Mouse (Mus musculus): ENCODE results near the gene Galnt16. TPM values are rescaled to one million over a fixed set of nuclear protein-coding genes. Genes with fewer than 3 reads are reported as not detected.

Galnt16 gene
- total RNA-seq, 1 experiment from 2014 or later = 8.0 TPM

DNA sequence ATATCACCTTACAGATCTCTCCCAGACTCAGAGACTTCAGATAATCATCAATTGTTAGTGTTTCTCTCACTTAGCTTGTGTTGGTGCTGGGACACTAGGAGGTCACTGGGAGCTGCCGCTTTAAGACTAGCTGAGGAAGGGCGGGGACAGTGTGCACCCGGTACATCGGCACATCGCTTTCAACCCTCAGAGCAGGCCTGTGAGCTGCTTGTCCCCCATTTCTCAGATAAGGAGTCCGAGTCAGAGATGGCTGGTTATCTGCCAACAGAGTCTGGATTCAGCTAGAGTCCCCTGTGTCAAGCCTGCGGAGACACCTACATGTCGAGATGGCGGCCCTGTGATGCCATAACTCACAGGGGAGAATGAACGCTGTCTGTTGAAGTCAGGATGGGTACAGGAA, 13.5 kb downstream of the Galnt16 start:
- no peak for DNase-seq

DNA sequence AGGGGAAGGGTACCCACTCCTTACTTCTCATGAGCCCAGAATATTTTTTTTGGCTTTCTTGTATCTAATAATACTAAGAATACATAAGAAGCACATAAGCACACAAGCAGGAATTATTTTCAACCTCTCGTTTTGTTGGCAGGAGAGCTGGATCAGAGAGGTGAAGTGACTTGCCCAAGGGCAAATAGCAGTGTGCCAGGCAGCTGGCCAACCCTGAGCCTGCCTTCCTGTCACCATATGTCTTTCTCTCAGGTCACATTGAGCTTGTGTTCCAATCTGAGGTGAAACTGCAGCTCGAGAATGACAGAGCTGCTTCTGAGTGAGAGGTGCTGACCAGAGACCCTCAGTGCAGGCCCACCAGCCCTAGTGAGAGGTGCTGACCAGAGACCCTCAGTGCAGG, 15.8 kb downstream of the Galnt16 start:
- peak; percentile 44 for DNase-seq

DNA sequence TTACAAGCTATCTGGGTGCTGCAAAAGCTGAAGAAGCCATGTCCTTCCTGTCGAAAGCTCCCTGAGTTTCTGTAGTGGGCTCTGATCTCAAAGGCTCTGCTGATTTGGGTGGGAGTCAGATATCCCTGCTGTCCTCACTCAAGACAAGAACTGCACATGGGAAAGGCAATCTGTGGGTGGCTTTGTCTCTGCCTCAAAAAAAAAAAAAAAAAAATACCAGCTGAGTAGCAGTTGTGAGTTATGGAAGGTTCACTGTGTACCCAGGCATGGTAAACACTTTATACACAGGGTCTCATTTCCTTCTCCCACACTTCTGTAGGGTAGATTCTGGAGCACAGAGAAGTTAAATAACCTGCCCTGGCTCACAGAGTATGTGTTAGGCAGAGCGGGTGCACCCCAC, 19.2 kb downstream of the Galnt16 start:
- DNase-seq = no peak

DNA sequence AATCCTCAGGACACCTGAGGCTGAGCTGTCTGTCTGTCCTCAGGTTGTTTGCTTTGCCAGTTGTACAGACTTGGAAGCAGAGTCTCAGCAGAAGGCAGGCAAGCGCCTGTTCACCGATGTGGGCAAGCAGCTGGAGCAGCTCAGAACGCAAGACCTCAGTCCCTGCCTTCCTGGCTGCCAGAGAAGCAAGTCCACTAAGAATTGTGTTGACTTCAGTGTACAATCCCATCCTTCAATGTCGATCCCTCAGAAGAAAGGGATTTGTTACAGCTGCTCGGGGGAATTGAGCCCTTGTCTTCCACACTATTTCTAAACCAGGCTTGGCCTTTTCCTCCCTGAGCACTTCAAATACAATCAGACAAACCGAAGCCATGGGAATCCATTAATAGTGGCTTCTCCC, 20.2 kb downstream of the Galnt16 start:
- no peak for DNase-seq

DNA sequence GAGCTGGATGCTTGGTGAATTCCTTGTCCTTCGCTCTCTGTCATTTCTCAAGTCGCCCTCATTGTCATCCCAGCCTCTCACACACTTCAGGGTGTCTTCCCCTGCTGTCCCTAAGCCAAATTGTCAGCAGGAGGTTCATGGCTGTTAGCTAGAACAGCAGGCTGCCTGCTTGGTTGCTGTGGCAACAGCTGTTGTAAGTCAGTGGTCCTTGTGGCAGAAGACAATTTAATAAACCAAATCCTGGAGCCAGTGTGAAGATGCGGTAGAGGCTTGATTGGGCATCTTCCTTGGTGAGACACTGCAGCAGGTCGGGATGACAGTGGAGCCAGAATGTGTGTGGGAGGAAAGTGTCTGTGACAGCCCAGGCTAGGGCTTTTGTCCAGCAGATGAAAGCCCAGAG, 27.2 kb downstream of the Galnt16 start:
- DNase-seq = no peak

DNA sequence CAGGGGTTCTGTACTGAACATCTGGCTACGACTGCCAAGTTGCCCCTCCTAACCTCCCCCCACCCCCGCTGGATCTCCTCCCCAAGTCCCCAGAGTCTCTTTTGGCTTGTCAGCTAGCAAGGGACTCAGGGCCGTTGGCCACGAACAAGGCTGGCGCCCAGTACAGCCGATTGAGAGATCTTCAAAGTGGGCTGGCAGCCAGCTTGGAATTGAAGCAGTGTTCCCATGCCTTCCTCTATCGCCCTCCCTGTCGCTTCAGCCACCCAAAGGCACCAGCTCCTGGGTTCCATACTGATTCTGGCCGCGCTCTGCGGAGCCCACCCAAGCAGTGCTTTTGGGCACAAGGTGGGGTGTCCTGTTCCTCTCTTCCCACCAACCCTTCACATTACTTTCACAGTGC, 31.6 kb downstream of the Galnt16 start:
- peak; percentile 61 for DNase-seq

DNA sequence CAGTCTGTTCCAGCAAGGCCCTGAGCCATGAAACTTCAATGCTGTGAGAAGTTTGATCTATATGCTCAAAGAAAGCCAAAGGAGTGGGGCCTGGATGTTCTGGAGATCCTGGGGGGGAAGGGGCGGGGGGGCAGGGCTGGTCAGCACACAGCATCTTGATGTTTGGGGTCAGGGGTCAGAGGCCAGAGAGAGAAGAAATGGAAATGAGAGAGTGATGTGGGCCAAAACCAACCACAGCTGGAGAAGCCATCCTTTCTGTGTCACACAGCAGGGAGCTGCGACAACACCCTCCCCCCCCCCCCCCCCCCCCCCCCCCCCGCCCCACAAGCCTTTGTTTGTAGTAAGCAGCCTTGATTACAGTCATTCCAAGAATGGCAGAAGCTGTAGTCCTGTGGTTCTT, 35.1 kb downstream of the Galnt16 start:
- no peak for DNase-seq

DNA sequence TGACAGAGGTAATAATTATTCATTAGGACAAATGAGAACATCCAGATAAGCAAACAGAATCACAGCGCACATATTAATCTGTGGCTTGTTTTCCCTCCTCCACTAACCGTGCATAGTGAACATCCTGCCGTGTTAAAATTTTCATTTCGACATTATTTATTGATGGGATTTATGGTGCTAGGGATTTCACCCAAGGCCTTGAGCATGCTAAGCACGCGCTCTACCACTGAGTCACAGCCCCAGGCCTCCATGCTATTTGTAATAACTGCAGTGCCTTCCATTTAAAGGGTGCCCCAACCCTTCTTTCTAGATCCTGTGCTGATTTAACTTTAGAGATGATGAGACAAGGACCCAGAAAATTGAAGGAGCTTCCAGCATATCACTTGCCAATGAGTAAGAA, 36.2 kb downstream of the Galnt16 start:
- DNase-seq = no peak

DNA sequence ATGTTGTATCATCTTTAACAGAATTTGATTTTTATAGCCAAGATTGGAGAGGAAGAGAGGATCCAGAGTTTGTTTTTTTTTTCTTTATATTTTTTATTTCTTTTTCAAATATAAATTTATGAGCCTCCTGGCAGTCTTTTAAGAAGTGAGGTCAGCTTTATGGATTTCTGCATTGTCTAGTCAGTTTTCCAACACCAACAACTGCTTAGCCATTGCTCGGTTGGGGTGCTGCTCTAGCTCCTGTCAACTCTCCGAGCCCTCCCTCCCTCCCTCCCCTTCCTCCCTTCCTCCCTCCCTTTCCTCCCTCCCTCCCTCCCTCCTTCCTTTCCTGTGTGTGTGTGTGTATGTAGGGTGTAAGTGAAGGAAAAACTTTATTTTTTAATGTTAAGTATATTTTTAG, 43.8 kb downstream of the Galnt16 start:
- no peak for DNase-seq

DNA sequence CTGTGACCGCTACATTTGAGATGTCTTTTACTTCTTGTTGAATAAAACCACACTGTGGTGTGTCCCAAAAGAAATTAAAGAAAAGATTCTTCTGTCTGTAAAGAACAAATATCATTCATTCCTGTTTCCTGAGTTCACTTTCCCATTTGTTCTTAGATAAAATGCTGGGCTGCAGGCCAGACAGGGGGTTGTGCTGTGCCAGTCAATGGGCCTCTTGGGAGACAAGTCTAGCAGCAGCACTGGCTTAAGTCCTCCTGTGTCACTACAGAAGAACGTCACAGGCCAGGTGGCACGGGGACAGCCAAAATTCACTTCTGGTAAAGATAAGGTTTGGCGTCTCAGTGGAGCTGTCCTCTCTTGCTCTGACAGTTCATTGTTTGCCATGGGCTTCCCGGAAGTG, 44.7 kb downstream of the Galnt16 start:
- peak; percentile 14 for DNase-seq

DNA sequence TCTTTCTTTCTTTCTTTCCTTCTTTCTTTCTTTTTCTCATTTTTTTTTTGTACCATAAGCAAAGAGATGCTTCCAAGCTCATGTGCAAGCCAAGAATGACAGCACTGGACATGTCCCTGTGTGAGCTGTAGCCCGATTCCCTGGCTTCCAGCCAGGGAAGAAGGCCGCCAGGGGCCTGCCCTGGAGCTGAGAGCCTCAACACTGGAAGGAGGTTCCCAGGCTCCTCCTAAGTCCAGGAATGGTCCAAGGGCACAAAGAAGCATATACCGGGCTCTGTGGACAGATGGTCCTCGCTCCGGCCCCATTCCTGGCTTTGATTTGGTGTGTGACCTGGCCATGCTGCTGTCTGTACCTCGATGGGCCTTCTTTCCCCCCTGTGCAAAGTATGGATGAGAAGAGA, 46.9 kb downstream of the Galnt16 start:
- DNase-seq = no peak

DNA sequence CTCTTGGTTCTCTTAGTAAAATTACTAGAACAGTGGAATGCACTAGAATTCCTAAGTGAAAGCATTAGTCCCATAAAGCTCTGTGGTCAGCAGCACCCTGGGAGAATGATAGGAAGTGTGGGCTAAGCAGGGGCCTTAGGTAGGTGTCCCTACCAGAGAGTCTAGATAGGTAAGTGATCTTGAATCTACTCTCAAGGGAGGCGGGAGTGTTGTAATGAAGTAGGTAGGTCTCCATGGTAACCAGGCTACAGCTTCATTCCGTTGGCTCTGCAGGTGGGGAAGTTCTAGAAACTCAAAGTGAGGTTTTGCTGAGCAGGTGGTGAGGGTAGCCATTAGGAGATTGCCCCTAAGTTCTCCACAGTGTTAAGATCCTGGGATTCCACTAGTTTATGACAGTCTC, 47.7 kb downstream of the Galnt16 start:
- no peak for DNase-seq

DNA sequence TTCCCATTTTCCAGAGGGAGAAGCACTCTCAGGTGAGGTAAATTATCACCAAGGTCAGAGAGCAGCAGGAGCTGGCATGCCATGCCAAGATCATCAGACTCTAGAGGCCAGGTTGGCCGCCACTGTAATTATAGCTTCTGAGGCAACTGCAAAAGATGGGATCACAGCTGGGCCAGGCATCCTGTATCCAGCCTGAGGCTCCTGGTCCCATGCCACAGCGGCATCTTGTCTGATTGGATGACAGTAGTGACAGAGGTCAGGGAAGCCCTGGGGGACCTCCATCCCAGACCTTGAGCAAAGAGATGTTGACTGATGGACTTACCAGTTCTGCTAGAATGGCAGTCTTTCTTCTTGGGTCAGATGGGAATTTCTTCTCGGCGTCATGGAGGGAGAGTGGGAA, 48.4 kb downstream of the Galnt16 start:
- no peak for DNase-seq

DNA sequence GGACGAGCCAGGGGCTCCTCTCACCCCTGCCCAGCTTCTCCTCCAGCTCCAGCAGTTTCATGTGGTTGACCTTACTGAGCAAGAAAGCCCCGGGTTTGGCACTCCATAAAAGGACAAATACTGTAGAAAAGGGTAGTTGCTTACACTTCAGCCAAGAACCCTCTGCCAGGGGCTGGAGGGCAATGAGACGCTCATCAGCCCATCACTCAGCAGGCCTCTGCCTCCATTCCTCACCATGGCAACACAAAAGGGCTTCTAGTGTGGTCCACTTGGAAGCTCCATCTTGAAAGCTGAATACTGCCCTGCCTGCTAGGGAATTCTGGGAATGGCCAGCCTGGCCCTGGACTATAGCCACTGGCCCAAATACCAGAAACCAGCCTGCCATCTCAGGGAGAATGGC, 49.3 kb downstream of the Galnt16 start:
- DNase-seq = no peak

DNA sequence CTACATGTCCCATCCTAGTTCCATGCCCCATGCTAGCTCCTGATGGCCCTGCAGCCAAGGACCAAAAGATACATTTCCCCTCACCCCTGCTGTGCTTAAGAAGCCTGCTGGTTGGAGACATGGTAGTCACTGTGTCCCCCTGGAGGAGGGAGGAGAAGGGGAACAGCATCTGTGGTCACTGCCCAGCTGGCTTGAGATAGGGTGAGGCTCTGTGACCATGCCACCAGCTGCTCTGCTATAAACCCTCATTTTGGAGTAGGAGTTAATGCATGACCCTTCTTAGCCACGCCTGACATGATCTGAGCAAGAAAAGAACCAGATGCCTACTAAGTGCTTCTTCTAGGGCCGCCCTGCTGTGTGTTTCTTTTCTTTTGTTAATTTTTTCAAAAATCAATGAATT, 51.5 kb downstream of the Galnt16 start:
- DNase-seq = no peak

DNA sequence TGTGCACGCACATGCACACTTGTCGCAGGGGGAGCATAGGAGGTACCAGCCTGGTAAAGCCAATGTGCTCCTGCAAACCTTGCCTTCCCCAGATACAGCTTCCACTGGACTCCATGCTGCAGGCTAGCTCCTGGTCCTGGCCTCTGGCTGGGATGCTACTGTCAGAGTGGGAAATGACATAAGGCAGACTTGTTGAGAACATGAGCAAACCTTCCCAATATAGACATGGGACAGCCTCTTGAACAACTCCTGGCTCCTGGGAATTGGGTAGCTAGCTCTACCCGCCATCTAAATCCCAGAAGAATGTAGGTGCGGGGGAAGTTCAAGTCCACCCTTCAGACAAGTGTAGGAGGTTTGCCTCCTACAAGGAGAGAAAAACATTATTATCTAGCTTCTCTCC, 56.2 kb downstream of the Galnt16 start:
- DNase-seq = no peak

DNA sequence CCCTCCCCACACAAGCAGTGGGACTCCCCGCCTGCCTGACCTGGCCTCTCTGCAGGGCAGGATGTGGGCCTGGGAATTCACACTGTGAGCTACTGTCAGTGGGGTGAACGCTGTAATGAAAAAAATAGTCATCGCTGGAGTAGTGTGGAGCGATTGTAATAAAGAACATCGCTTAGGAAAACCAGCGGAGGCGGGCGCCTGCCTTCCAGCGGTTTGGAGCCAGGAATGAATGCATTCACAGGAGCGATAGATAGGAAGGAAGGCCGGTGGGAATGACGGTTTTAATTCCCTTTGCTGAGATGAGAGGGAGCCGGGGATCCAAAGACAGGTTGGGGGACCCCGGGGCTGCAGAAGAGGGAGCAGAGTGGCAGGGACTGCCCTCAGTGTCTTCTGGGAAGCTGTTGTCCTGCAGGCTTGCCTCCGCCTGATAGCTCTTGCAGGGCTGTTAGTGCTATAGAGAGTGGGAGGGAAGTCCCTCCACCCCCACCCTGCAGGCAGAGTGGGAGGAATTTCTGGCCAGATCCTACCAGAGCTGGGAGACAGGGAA, 56.8 kb downstream of the Galnt16 start:
- no peak for DNase-seq

DNA sequence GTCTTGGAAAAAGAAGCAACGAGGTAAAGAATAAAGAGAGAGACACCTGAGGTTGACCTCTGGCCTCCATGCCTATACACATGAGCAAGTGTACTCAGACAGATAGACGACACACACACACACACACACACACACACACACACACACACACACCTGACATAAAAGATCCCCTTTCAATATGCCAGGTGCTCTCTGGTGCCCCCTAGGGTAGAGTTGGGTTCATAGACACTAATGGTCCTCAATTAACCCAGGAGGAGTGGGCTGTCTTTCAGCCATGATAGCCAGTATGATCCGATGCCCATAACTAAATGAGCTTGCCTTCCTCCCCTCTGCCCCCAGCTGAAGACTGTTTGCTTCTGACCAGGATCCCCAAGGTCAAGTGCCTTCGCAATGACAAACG, 59.0 kb downstream of the Galnt16 start:
- peak; percentile 46 for DNase-seq

DNA sequence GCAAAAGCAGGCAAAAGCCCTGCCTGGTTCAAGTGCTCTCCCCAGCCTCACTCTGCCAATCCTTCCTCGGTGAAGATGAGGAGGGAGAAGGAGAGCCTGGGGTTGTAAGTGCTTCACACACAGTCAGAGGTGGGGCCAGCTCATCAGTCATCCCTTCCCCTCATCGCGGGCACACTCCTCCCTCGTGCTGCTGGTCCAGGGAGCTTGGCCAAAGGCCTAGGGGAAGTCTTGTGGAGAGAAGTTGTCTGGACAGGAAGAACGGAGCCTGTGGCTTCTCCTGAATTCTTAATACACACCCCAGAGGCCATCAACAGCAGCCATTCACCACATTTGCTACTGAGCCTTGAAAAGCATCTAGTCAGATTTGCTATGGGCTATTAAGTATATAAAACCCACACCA, 63.3 kb downstream of the Galnt16 start:
- DNase-seq = no peak

DNA sequence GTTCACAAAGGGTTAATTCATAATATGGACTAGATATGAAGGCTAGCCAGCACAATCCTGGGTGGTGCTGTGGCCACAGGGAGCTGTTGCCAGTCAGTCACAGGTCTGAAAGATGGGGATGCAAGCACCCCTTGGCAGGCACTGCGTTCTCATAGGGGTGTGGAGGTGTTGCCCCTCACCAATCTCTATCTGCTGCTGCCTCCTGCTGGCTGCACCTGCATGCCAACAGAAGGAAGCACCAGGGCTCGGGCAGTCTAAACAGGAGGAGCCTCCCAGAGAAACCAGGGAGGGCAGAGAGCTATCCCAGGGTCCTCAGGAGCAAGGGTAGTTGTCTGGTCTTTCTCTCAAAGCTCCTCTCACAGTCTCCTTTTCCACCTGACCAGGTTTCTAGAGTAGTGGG, 66.9 kb downstream of the Galnt16 start:
- DNase-seq = peak; percentile 12

DNA sequence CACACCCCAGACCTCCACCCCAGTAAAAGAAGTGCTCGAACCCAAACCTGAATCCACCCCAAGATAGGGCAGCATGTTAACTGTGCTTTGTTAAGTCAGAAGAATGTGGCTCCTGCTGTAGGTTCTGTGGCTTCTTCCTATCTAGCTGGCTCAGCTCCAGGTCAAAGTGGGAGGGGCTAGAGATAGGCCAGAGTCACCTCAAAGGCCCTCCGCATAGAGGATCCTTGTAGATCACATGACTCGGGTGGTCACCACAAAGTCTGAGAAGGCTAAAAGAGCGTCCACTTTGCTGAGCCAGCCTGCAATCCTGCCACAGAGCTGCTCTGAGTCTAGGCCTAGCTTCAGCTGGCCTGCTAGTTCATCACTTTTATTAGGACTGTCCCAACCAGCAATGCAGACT, 76.1 kb downstream of the Galnt16 start:
- DNase-seq = no peak

DNA sequence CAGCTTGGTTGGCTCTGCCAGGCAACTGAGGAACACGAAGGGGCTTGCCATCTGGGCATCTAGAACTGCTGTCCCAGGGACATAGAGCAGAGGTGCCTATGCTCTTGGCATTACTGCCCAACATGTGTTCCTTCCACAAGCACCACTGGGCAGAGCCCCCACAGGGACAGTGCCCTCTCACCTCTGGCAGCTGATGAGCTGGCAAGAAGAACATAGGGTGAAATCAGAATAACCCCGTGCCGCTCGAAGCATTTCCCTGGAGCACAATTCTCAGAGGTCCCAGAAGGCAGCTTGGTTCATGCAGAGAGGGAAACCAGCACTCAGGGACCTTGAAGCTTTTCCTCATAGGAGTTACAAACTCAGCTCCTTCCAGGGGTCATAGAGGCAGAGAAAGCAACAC, 76.7 kb downstream of the Galnt16 start:
- DNase-seq = peak; percentile 14

DNA sequence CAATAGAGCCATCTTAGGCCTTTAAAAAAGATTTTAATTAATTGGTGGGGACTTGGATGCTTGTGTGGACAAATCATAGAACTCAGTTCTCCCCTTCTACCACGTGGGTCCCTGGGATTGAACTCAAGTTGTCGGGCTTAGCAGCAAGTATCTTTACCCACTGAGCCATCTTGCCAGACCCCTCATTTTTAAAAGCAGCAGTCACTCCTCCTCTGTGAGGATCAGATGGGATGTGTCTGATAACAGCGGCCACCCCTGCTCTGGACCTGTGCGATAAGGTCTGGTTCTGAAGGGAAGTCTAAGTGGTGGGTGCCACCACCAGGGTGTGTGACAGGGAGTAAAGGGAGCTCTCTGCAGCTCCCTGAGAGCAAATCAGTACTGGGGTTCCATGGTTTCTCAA, 77.5 kb downstream of the Galnt16 start:
- DNase-seq = no peak

DNA sequence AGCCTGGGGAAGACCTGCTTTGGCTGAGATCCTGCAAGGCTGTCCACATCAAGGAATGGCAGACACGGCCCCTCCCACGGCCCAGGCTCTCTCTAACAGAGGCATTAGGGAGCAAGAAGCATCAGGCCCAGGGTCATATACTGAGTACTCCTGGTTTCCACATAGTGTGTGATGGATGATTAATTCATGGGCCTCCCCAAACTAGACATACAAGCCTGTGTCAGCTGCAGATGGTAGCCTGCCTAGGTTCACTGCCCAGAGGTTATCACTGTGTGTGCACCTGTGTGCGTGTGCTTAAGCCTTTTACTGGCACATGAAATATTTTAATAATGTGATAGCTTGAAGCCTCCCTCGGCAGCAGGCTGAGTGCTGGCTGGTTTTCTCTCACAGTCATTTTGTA, 77.9 kb downstream of the Galnt16 start:
- no peak for DNase-seq

DNA sequence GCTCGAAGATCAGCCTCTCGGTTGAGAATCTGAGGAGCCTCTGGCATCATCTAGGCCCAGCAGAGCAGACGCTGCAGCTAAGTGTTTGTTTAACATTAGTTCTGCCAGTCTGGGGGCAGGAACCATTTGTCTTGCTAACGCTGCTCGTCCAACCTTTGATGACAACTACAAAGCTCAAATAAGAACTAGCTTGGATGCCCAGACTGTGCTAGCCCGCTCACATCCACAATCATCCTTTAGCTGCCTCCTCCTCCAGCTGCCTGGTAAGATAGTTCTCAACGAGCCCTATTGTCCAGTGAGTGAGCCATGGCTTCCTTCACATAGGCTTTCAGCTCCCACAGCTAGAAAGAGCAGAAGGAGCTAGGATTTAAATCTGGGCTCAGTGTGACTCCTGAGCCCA, 80.2 kb downstream of the Galnt16 start:
- DNase-seq = no peak

All from adrenal gland, postnatal 25 days (tissue).